Mouse (Mus musculus) erythroblast, adult 5-6 weeks (primary cell): ENCODE data around the gene 9030624G23Rik. TPM values are rescaled to one million over a fixed set of nuclear protein-coding genes. Genes with fewer than 3 reads are reported as not detected.
"Not testable (repeated sequence)": the region's sequence is repeated elsewhere in the genome, so short reads cannot be mapped to it uniquely, and the experiment has no call there.

Experiments
- ATAC-seq: replicated peaks from 2 replicates; pipeline ENCODE4 v1.8.0; 2016; ENCODE audit warnings: moderate number of reproducible peaks, mild to moderate bottlenecking, moderate TSS enrichment, inconsistent platforms; ENCODE audit not compliant: poor library complexity, low FRiP score, severe bottlenecking
- total RNA-seq, 2 experiments: library from RNA; stranded (forward) in 1 of 2; stranded (reverse) in 1 of 2; fragments of 150-400 nt in 1 of 2; fragments of 200-764, 138-1000 nt in 1 of 2; gene quantifications; 2 replicates each; pipeline versions ENCODE4 v1.2.3 to v1.2.4; 2015 to 2017; ENCODE audit warnings: low replicate concordance in 2 of 2

The 9030624G23Rik gene
- not detected in 2 replicates for total RNA-seq (2015; ENCODE audit: low replicate concordance)
- not detected in 2 replicates for total RNA-seq (2017; ENCODE audit: low replicate concordance)

GRCm38 (mm10) chr12:24097108-24097520 lies at the start of gene 9030624G23Rik:
Gene 9030624G23Rik (minus strand): TSS chr12:24097246.
- not testable (repeated sequence) for ATAC-seq

GRCm38 (mm10) chr12:24083096-24083495 lies 13.9 kb downstream of the 9030624G23Rik start:
- not testable (repeated sequence) for ATAC-seq
